Mouse (Mus musculus) forebrain, embryonic 14.5 days (tissue): ENCODE results near the gene Ankrd55. TPM values are rescaled to one million over a fixed set of nuclear protein-coding genes. Genes with fewer than 3 reads are reported as not detected.
A peak's percentile ranks its signal among the peaks of the same experiment; 100 is the strongest.

ENCODE experiments used
- ATAC-seq: fragments of 200-750 bp; cut with Nextera tagmentation; 2 replicates; pipeline ENCODE4 v1.8.0; 2017; ENCODE audit warnings: mild to moderate bottlenecking, moderate library complexity
- DNase-seq: peaks from one replicate; pipeline ENCODE4 v3.0.0-alpha.2; 2015; ENCODE audit warnings: low spot score
- H3K27ac ChIP-seq: fragments of 300-500 bp; sonication (generic); 2 replicates; pipeline ENCODE4 v1.5.1; 2014; ENCODE audit warnings: low read depth, mild to moderate bottlenecking, control low read depth, low read length, moderate library complexity
- H3K27me3 ChIP-seq: fragments of 300-500 bp; sonication (generic); replicated peaks from 2 replicates; pipeline ENCODE4 v1.6.1; 2014; ENCODE audit warnings: low read length, control low read depth, mixed read lengths; ENCODE audit not compliant: control insufficient read depth, insufficient read depth
- H3K36me3 ChIP-seq: fragments of 300-500 bp; sonication (generic); 2 replicates; pipeline ENCODE4 v1.6.1; 2014; ENCODE audit warnings: low read length, control low read depth; ENCODE audit not compliant: control insufficient read depth, insufficient read depth
- H3K4me1 ChIP-seq: fragments of 300-500 bp; sonication (generic); 2 replicates; pipeline ENCODE4 v1.6.1; 2014; ENCODE audit warnings: antibody characterized with exemption, low read length, control low read depth; ENCODE audit not compliant: control insufficient read depth, insufficient read depth
- H3K4me2 ChIP-seq: fragments of 300-500 bp; sonication (generic); 2 replicates; pipeline ENCODE4 v1.6.1; 2014; ENCODE audit warnings: mild to moderate bottlenecking, control low read depth, low read length
- H3K4me3 ChIP-seq: fragments of 300-500 bp; sonication (generic); 2 replicates; pipeline ENCODE4 v1.5.1; 2014; ENCODE audit warnings: low read depth, low read length, control low read depth
- H3K9ac ChIP-seq: fragments of 300-500 bp; sonication (generic); 2 replicates; pipeline ENCODE4 v1.6.1; 2014; ENCODE audit warnings: mild to moderate bottlenecking, low read length, control low read depth, moderate library complexity
- H3K9me3 ChIP-seq: fragments of 300-500 bp; sonication (generic); replicated peaks from 2 replicates; pipeline ENCODE4 v1.6.1; 2016; ENCODE audit warnings: low read length, control low read depth, mixed read lengths; ENCODE audit not compliant: control insufficient read depth
- WGBS: fragments of 180-500 bp; shearing (Covaris S2); extraction: QIAGEN DNeasy Blood & Tissue Kit; methylation state at CpG from one replicate; pipeline ENCODE4 v1.1.7; 2014; 5-methylcytosine and 5-hydroxymethylcytosine counted together
- polyA plus RNA-seq: library from polyadenylated mRNA; unstranded; fragments of >200 nt; fragmentation: Nextera tagmentation; extraction: Ambion mirVana; gene quantifications from 2 replicates; pipeline ENCODE4 v1.2.1, GENCODE M21; 2014

The Ankrd55 gene
- 2.6 and 3.6 TPM in 2 replicates for polyA plus RNA-seq

GRCm38 (mm10) chr13:112288225-112289178 is at the start of gene Ankrd55:
TSS of gene Ankrd55 (plus strand) at chr13:112288451.
- ATAC-seq: peak; percentile 94
- Histone ChIP-seq H3K36me3 (no peaks in the 10 kb centered on the region), H3K4me2 (peak within 1 kb of the TSS; percentile 55), H3K9ac (peak within 1 kb of the TSS; percentile 22), H3K4me1 (peaks cover 8% of the 10 kb centered on the region; the same call in 1 of the 2 replicates), H3K4me3 (peak within 1 kb of the TSS; percentile 22), H3K27ac (peak within 1 kb of the TSS; percentile 71; the same call in 1 of the 2 replicates), H3K27me3 (no peaks in the 10 kb centered on the region), H3K9me3 (no peaks in the 10 kb centered on the region)
- DNase-seq: peak; percentile 90
- 24% methylated on average over 22 of the region's 22 CpGs for WGBS

GRCm38 (mm10) chr13:112239239-112239638 is 49.0 kb upstream of the Ankrd55 start:
- ATAC-seq (no peak), DNase-seq (no peak)
- WGBS: 75% methylated on average over 2 of the region's 2 CpGs
- H3K9ac ChIP-seq: no peak overlapping the region
- no peak overlapping the region for H3K27ac ChIP-seq
- peaks cover 6% of the 10 kb centered on the region; the same call in 1 of the 2 replicates for H3K4me1 ChIP-seq
- H3K27me3 ChIP-seq: no peaks in the 10 kb centered on the region
- no peak overlapping the region for H3K4me2 ChIP-seq
- no peaks in the 10 kb centered on the region for H3K36me3 ChIP-seq
- no peak overlapping the region for H3K4me3 ChIP-seq
- peaks cover 4% of the 10 kb centered on the region; the same call in 1 of the 2 replicates for H3K9me3 ChIP-seq

DNA sequence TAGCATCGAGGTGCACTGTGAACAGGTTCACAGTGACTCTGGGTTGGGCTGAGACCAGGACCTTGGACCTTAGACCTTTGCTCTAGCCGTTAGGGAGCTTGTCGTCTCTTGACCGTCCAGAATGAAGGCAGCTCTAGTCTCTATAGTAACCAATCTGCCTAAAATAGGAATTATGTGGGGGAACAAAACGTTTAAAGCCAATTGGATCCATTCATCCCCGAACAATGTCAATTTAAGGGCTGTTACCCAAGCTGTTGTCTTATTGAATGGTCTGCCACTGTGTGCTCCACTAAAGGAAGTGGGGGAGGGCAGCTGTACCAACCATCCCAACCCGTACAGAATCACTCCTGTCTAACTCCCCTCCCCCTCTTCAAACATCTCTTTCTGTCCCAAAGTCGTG is 46.8 kb upstream of the Ankrd55 start:
- no peaks in the 10 kb centered on the region for H3K9me3 ChIP-seq
- H3K4me2 ChIP-seq: no peak overlapping the region
- no peak overlapping the region for H3K4me3 ChIP-seq
- WGBS: 13% methylated on average over 8 of the region's 8 CpGs
- H3K4me1 ChIP-seq: peaks cover 6% of the 10 kb centered on the region; the same call in 1 of the 2 replicates
- H3K27me3 ChIP-seq: no peaks in the 10 kb centered on the region
- ATAC-seq (no peak), DNase-seq (no peak)
- H3K36me3 ChIP-seq: no peaks in the 10 kb centered on the region
- no peak overlapping the region for H3K9ac ChIP-seq
- H3K27ac ChIP-seq: no peak overlapping the region

GRCm38 (mm10) chr13:112245131-112245530 is 43.1 kb upstream of the Ankrd55 start:
- no peak for DNase-seq
- no peak overlapping the region for H3K4me2 ChIP-seq
- no peak overlapping the region for H3K9ac ChIP-seq
- H3K4me1 ChIP-seq: peaks cover 6% of the 10 kb centered on the region; the same call in 1 of the 2 replicates
- 76% methylated on average over 5 of the region's 5 CpGs for WGBS
- peaks cover 6% of the 10 kb centered on the region; the same call in 1 of the 2 replicates for H3K9me3 ChIP-seq
- no peak overlapping the region for H3K4me3 ChIP-seq
- H3K36me3 ChIP-seq: no peaks in the 10 kb centered on the region
- ATAC-seq: no peak
- no peak overlapping the region for H3K27ac ChIP-seq
- H3K27me3 ChIP-seq: no peaks in the 10 kb centered on the region

DNA sequence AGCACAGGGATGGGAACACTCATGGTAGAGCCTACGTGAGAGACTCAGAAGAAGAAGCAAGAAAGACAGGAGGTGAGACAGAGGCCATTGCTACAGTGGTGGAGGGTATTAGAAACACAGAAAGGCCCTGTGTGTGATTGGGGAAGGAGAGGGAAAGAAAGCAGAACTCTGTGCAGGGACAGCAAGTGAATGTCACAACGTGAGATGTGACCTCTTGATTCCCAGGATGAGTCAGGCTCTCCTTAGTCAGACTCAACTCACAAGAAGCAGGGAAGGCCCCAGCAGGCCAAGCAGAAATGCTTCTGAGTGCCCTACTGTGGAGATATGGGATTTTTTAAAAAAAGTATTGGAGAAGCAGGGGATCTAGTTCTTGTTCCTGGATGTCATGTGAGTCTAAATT is 36.8 kb upstream of the Ankrd55 start:
- no peak for DNase-seq
- Histone ChIP-seq H3K9ac (no peak overlapping the region), H3K27me3 (no peaks in the 10 kb centered on the region), H3K4me2 (no peak overlapping the region), H3K4me3 (no peak overlapping the region), H3K9me3 (peaks cover 6% of the 10 kb centered on the region; the same call in 1 of the 2 replicates), H3K36me3 (no peaks in the 10 kb centered on the region), H3K27ac (no peak overlapping the region), H3K4me1 (no peaks in the 10 kb centered on the region)
- WGBS: 85% methylated on average over 2 of the region's 2 CpGs
- ATAC-seq: no peak

DNA sequence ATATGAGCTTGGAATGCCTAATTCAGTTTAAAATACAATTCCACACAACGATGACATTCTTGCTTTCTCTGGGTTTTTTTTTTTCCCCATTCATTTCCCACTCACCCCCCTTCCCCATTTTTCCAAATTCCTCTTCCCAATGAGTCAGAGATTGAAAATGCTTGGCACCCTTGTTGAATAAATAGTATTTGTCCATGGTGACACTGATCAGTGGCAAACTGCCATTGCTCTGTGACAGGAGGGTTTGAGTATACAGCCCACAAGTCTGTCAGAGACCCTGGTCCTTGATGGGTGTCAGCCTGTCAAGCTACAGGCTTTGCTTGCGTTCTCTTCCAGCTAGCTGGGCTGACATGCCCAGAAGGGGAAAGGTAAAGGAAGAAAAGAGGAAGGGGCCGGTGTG is 36.2 kb upstream of the Ankrd55 start:
- Histone ChIP-seq H3K36me3 (no peaks in the 10 kb centered on the region), H3K27ac (no peak overlapping the region), H3K27me3 (no peaks in the 10 kb centered on the region), H3K9ac (no peak overlapping the region), H3K9me3 (peaks cover 6% of the 10 kb centered on the region; the same call in 1 of the 2 replicates), H3K4me2 (no peak overlapping the region), H3K4me1 (no peaks in the 10 kb centered on the region), H3K4me3 (no peak overlapping the region)
- 75% methylated on average over 3 of the region's 3 CpGs for WGBS
- no peak for DNase-seq
- ATAC-seq: no peak

GRCm38 (mm10) chr13:112252991-112253620 is 35.1 kb upstream of the Ankrd55 start:
- H3K9ac ChIP-seq: no peak overlapping the region
- no peak for DNase-seq
- no peak overlapping the region for H3K4me3 ChIP-seq
- ATAC-seq: no peak
- H3K27ac ChIP-seq: no peak overlapping the region
- no peaks in the 10 kb centered on the region for H3K27me3 ChIP-seq
- WGBS: 71% methylated on average over 13 of the region's 13 CpGs
- H3K4me2 ChIP-seq: no peak overlapping the region
- no peaks in the 10 kb centered on the region for H3K36me3 ChIP-seq
- H3K9me3 ChIP-seq: peaks cover 6% of the 10 kb centered on the region; the same call in 1 of the 2 replicates
- H3K4me1 ChIP-seq: no peaks in the 10 kb centered on the region

DNA sequence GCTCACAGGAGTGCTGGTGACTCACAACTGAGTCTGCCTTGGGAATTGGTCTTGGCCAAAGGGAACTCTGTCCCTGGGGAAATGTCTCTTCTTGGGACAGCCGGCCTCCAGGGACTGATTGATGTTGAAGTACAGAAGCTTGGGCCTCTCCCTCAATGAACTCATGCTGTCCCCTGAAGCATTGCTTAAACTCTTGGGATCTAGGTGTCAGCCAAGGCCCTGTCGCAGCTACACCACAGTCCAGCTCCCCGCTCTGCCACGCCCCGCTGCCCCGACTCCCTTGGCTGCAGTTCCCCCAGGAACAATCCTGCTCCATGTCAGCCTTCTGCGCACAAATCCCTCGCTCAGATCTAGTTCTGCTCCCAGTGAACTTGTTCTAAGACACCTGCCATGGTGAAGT is 34.1 kb upstream of the Ankrd55 start:
- ATAC-seq: no peak
- no peaks in the 10 kb centered on the region for H3K27me3 ChIP-seq

More for the DNA sequence above, 34.1 kb upstream of the Ankrd55 start:
- Histone ChIP-seq H3K36me3 (no peaks in the 10 kb centered on the region), H3K4me3 (no peak overlapping the region), H3K27ac (no peak overlapping the region), H3K9me3 (peaks cover 3% of the 10 kb centered on the region; the same call in 1 of the 2 replicates), H3K4me2 (no peak overlapping the region), H3K9ac (no peak overlapping the region), H3K4me1 (no peaks in the 10 kb centered on the region)
- DNase-seq: no peak
- WGBS: 87% methylated on average over 8 of the region's 8 CpGs
